Mouse (Mus musculus): ENCODE measurements at regions not wholly inside any gene's neighbourhood (a gene's known extent, or its start where the extent isn't known, plus 50 kb on each side); places are given as distances from the start of the nearest gene placed in this dataset.
"Not testable (repeated sequence)": the region's sequence is repeated elsewhere in the genome, so short reads cannot be mapped to it uniquely, and the experiment has no call there.

DNA sequence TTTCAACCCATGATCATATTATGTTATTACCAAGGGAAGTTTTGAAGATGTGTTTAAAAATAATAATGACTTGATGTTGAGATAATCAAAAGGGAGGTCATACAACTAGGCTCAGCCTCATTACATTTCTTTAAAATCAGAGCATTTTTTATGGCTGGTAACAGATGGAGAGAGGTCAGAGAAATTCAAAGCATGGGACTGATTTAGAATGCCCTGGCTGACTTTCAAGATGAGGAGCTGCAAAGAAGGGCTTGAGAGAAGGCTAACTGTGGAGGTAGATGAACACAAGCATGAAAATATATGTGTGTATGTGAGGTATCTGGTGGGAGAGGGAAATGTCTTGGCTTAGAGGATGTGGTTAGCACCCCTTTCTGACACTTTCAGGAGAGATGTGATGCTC is 502.6 kb upstream of the Gdi2 start:
- ATAC-seq (replicated peaks; ENCODE audit: poor library complexity, severe bottlenecking) = not testable (repeated sequence)

DNA sequence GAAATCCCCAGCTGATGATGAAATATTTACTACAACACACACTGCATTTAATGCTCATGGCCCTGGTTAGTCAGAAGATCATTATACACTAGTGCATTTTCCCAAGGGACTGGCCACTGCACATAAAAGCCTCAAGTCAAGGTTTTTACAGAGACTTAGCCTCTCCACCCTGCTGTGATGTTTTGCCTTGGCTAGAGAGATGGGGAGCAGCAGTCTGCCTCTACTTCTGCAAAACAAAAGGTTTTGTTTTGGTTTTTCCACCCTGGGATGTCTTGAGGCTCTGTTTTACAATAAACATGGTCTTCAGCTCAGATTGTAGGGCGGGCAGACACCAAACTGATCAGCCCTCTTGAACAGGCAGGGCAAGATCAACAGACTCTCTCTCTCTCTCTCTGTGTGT is 500.9 kb upstream of the Gdi2 start:
- 0 out of 2 replicates have a peak, but pooled peaks have one; percentile 22 for ATAC-seq (replicated peaks; ENCODE audit: poor library complexity, severe bottlenecking)

DNA sequence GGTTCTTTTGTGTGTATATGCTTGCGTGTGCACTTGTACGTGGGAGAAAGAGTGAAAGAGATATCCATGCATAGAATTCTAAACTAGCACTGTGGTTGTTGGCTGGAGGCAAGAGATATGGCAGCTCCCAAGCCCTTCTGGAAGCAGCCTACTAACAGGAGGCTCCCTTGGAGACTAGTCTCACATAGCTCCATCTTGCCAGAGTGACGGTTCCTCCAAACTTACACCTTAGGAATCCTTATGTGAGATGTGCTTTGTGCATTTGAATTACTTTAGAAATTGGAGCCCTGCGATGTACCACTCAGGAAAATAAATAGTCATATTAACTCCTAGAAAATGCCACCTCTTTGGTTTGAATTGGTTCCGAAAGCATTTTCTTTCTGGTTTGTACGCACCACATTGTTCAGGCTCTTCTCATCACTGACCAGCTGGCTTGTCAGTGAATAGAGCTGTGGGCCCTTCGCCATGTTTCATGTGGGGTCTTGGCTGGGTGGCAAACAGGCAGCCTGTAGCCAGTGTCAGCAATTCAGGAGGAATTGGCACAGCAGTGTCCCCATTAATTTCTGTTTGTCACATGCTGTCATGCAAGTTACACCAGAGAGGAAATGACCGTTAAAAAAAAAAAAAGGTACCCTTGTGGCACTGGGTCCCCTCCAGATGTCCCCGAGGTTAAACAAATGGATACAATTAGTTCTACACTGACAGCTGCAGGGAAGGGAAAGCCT is 491.3 kb upstream of the Gdi2 start:
- ATAC-seq (replicated peaks; ENCODE audit: poor library complexity, severe bottlenecking) = not testable (repeated sequence)

DNA sequence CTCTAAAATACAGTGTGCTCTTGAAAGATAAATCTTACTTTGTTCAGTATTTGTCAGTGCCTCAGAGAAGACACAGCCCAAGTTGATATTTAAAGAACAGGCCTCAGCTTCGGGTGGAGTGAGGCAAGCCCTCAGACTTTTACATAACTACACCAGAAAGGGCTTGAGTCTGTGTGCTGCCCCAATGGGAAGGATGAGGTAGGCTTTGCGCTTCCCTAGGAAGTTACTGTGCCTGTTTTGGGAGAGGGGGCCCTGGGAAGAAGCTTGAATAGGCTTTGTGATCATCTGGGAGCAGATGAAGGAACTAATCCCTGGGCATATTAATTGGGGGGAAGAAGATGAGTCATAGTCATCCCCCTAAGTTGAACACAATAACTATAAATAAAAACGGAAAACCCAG is 454.4 kb upstream of the Gdi2 start:
- not testable (repeated sequence) for ATAC-seq (replicated peaks; ENCODE audit: poor library complexity, severe bottlenecking)

DNA sequence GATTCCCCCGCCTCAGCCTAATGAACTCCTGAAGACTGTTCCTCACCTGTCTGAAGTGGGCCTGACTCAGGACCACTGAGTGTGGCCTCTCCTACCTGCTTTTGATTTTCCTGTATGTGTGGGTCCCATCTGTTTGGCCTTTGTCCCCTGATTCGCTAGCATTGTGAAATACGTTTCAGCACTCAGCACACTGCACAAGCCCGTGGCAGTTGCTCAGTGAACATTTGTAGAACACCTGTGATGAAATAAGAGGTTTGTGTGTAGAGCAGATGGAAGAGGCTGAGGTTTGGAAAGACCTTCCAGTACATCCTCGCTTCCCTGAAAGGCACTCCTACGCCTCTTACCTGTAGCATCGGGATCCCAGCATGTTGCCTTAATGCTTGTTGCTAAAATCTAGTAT is 447.9 kb upstream of the Gdi2 start:
- ATAC-seq (replicated peaks; ENCODE audit: poor library complexity, severe bottlenecking) = not testable (repeated sequence)

- not testable (repeated sequence) for ATAC-seq (replicated peaks; ENCODE audit: poor library complexity, severe bottlenecking)
Measured at GRCm38 (mm10) chr13:3106543-3106942, 431.3 kb upstream of the Gdi2 start.

DNA sequence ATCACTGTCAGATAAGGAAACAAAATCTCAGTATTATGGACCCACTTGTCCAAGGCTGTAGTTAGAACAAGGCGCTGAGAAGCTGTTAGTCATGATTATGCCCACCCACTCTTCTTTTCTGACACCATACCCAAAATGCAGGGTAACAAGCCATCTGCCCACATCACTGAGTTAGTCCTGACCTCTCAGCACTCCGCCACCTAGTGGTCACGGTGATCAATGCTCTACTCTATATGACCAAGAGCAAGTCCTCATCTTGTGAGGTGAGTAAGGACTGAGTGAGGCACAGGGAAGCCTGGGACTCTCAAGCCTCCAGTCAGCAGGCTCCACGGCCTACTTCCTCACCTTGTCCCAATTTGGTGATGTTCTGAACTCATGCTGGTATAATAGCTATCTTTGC is 409.7 kb upstream of the Gdi2 start:
- ATAC-seq (replicated peaks; ENCODE audit: poor library complexity, severe bottlenecking) = not testable (repeated sequence)

GRCm38 (mm10) chr13:3137281-3137680 is 400.6 kb upstream of the Gdi2 start:
- ATAC-seq (replicated peaks; ENCODE audit: poor library complexity, severe bottlenecking) = not testable (repeated sequence)

DNA sequence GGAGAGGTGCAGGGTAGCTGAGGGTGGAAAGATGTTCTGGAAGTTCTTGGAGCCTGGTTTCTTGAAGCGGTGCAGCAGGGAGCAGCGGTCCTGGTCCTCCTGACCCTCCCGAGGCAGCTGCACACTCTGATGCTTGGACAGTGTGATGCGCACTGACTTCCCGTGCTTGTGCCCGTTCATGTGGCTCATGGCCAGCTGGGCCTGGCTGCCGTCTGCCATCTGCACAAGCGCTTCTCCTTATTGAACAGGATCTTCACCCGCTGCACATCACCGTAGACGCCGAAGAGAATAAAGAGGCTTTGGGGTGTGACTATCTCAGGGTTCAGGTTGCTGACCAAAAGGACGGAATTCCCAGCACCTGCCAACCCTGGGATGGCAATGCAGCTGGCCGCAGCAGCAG is 399.2 kb upstream of the Gdi2 start:
- ATAC-seq (replicated peaks; ENCODE audit: poor library complexity, severe bottlenecking) = no peak

GRCm38 (mm10) chr13:3145513-3145912 is 392.4 kb upstream of the Gdi2 start:
- ATAC-seq (replicated peaks; ENCODE audit: poor library complexity, severe bottlenecking) = not testable (repeated sequence)

All from granulocyte monocyte progenitor cell, adult 5-6 weeks (primary cell).